Mouse (Mus musculus): ENCODE data around the gene Cldn19. TPM values are rescaled to one million over a fixed set of nuclear protein-coding genes. Genes with fewer than 3 reads are reported as not detected.

Gene Cldn19
- polyA plus RNA-seq (2015; fragmentation: Nextera tagmentation; extraction: Ambion mirVana) = 0.55 and 1.3 TPM in 2 replicates

GRCm38 (mm10) chr4:119255351-119255750 lies at the start of gene Cldn19:
Cldn19 (plus strand) TSS chr4:119255414.
- WGBS = 74% methylated on average over 12 of the region's 12 CpGs
- Histone ChIP-seq H3K36me3 (no peaks in the 10 kb centered on the region), H3K27me3 (no peaks in the 10 kb centered on the region), H3K9me3 (no peaks in the 10 kb centered on the region), H3K27ac (peak within 1 kb of the TSS; percentile 80), H3K4me2 (replicated peaks) (no peak within 1 kb of the TSS), H3K4me3 (replicated peaks) (no peak within 1 kb of the TSS), H3K4me1 (replicated peaks) (peaks cover 22% of the 10 kb centered on the region), H3K9ac (replicated peaks) (peak within 1 kb of the TSS; percentile 52)
- no peak for ATAC-seq

- H3K4me3 ChIP-seq (replicated peaks) = no peak overlapping the region
- H3K9ac ChIP-seq (replicated peaks) = no peak overlapping the region
- H3K9me3 ChIP-seq = no peaks in the 10 kb centered on the region
- 83% methylated on average over 8 of the region's 8 CpGs for WGBS
- H3K4me1 ChIP-seq (replicated peaks) = 0 out of 2 replicates have a peak, but pooled peaks cover 5% of the 10 kb centered on the region
- no peak for ATAC-seq
- H3K27me3 ChIP-seq = no peaks in the 10 kb centered on the region
- no peaks in the 10 kb centered on the region for H3K36me3 ChIP-seq
- no peak overlapping the region for H3K4me2 ChIP-seq (replicated peaks)
- H3K27ac ChIP-seq = no peak overlapping the region
These were observed 38.5 kb upstream of the Cldn19 start for GRCm38 (mm10) chr4:119216667-119217066.

GRCm38 (mm10) chr4:119218169-119218568 lies 37.0 kb upstream of the Cldn19 start, which contains the start of gene Tmem269:
Tmem269 (minus strand) TSS chr4:119218217.
- ATAC-seq = peak; percentile 25; the same call in 1 of the 2 replicates
- H3K27ac ChIP-seq = no peak within 1 kb of the TSS
- 9% methylated on average over 11 of the region's 11 CpGs for WGBS

GRCm38 (mm10) chr4:119223696-119224095 lies 31.5 kb upstream of the Cldn19 start:
- no peaks in the 10 kb centered on the region for H3K27me3 ChIP-seq
- peak; percentile 24; the same call in 1 of the 2 replicates for ATAC-seq
- no peak overlapping the region for H3K9ac ChIP-seq (replicated peaks)
- no peaks in the 10 kb centered on the region for H3K4me1 ChIP-seq (replicated peaks)
- peaks cover 59% of the 10 kb centered on the region for H3K36me3 ChIP-seq
- no peak overlapping the region for H3K4me3 ChIP-seq (replicated peaks)
- no peak overlapping the region for H3K27ac ChIP-seq
- no peaks in the 10 kb centered on the region for H3K9me3 ChIP-seq
- 88% methylated on average over 1 of the region's 1 CpGs for WGBS
- no peak overlapping the region for H3K4me2 ChIP-seq (replicated peaks)

More at GRCm38 (mm10) chr4:119218169-119218568, 37.0 kb upstream of the Cldn19 start, which contains the start of gene Tmem269:
- H3K36me3 ChIP-seq = 0 out of 2 replicates have a peak, but pooled peaks cover 9% of the 10 kb centered on the region
- H3K9ac ChIP-seq (replicated peaks) = no peak within 1 kb of the TSS
- no peaks in the 10 kb centered on the region for H3K27me3 ChIP-seq
- 0 out of 2 replicates have a peak, but pooled peaks cover 5% of the 10 kb centered on the region for H3K4me1 ChIP-seq (replicated peaks)
- no peak within 1 kb of the TSS for H3K4me2 ChIP-seq (replicated peaks)
- no peak within 1 kb of the TSS for H3K4me3 ChIP-seq (replicated peaks)
- H3K9me3 ChIP-seq = no peaks in the 10 kb centered on the region

- Histone ChIP-seq H3K4me3 (replicated peaks) (no peak overlapping the region), H3K9me3 (no peaks in the 10 kb centered on the region), H3K27ac (no peak overlapping the region), H3K36me3 (peaks cover 59% of the 10 kb centered on the region), H3K9ac (replicated peaks) (no peak overlapping the region), H3K4me1 (replicated peaks) (no peaks in the 10 kb centered on the region), H3K27me3 (no peaks in the 10 kb centered on the region), H3K4me2 (replicated peaks) (no peak overlapping the region)
- WGBS = 91% methylated on average over 3 of the region's 3 CpGs
- no peak for ATAC-seq
These were observed 30.7 kb upstream of the Cldn19 start for GRCm38 (mm10) chr4:119224534-119224933.

GRCm38 (mm10) chr4:119225719-119226118 lies 29.5 kb upstream of the Cldn19 start:
- no peaks in the 10 kb centered on the region for H3K9me3 ChIP-seq
- no peak overlapping the region for H3K9ac ChIP-seq (replicated peaks)
- H3K4me3 ChIP-seq (replicated peaks) = no peak overlapping the region
- peaks cover 59% of the 10 kb centered on the region for H3K36me3 ChIP-seq
- no peaks in the 10 kb centered on the region for H3K27me3 ChIP-seq
- H3K27ac ChIP-seq = no peak overlapping the region
- 95% methylated on average over 9 of the region's 9 CpGs for WGBS
- ATAC-seq = no peak
- no peak overlapping the region for H3K4me2 ChIP-seq (replicated peaks)
- H3K4me1 ChIP-seq (replicated peaks) = no peaks in the 10 kb centered on the region

- Histone ChIP-seq H3K4me3 (replicated peaks) (no peak overlapping the region), H3K27ac (no peak overlapping the region), H3K9ac (replicated peaks) (no peak overlapping the region), H3K36me3 (peaks cover 59% of the 10 kb centered on the region), H3K4me1 (replicated peaks) (peaks cover 6% of the 10 kb centered on the region), H3K9me3 (no peaks in the 10 kb centered on the region), H3K4me2 (replicated peaks) (no peak overlapping the region), H3K27me3 (no peaks in the 10 kb centered on the region)
- no peak for ATAC-seq
- WGBS = 94% methylated on average over 11 of the region's 11 CpGs
These were observed 28.5 kb upstream of the Cldn19 start for GRCm38 (mm10) chr4:119226751-119227150.

- WGBS = under 1% methylated on average over 71 of the region's 71 CpGs
- Histone ChIP-seq H3K4me3 (replicated peaks) (peak within 1 kb of the TSS; percentile 81), H3K9ac (replicated peaks) (peak within 1 kb of the TSS; percentile 85), H3K27me3 (no peaks in the 10 kb centered on the region), H3K27ac (peak within 1 kb of the TSS; percentile 65), H3K4me1 (replicated peaks) (peaks cover 19% of the 10 kb centered on the region), H3K36me3 (peaks cover 24% of the 10 kb centered on the region), H3K4me2 (replicated peaks) (peak within 1 kb of the TSS; percentile 92), H3K9me3 (no peaks in the 10 kb centered on the region)
- ATAC-seq = peak; percentile 93
These were observed 22.6 kb upstream of the Cldn19 start, which contains the start of the genes AU022252 and P3h1 for GRCm38 (mm10) chr4:119232410-119233255. AU022252 (minus strand) TSS chr4:119232712. P3h1 (plus strand) TSS chr4:119232915.

GRCm38 (mm10) chr4:119233256-119233901 lies 21.8 kb upstream of the Cldn19 start:
- under 1% methylated on average over 36 of the region's 36 CpGs for WGBS
- Histone ChIP-seq H3K27ac (peak overlapping the region; percentile 65), H3K9me3 (no peaks in the 10 kb centered on the region), H3K36me3 (peaks cover 20% of the 10 kb centered on the region), H3K4me3 (replicated peaks) (peak overlapping the region; percentile 81), H3K27me3 (no peaks in the 10 kb centered on the region), H3K4me2 (replicated peaks) (peak overlapping the region; percentile 92), H3K9ac (replicated peaks) (peak overlapping the region; percentile 85), H3K4me1 (replicated peaks) (peaks cover 19% of the 10 kb centered on the region)
- ATAC-seq = peak; percentile 4; the same call in 1 of the 2 replicates

- H3K36me3 ChIP-seq = peaks cover 19% of the 10 kb centered on the region
- no peak for ATAC-seq
- H3K4me1 ChIP-seq (replicated peaks) = peaks cover 23% of the 10 kb centered on the region
- H3K9me3 ChIP-seq = no peaks in the 10 kb centered on the region
- no peaks in the 10 kb centered on the region for H3K27me3 ChIP-seq
- H3K27ac ChIP-seq = no peak overlapping the region
- H3K4me2 ChIP-seq (replicated peaks) = peak overlapping the region; percentile 92
- peak overlapping the region; percentile 81 for H3K4me3 ChIP-seq (replicated peaks)
- WGBS = 91% methylated on average over 3 of the region's 3 CpGs
- H3K9ac ChIP-seq (replicated peaks) = no peak overlapping the region
These were observed 20.9 kb upstream of the Cldn19 start for GRCm38 (mm10) chr4:119234348-119234747.

- H3K27ac ChIP-seq = no peak overlapping the region
- peak; percentile 9; the same call in 1 of the 2 replicates for ATAC-seq
- no peak overlapping the region for H3K4me2 ChIP-seq (replicated peaks)
These were observed 16.6 kb upstream of the Cldn19 start for GRCm38 (mm10) chr4:119238661-119239060.

More at GRCm38 (mm10) chr4:119238661-119239060, 16.6 kb upstream of the Cldn19 start:
- Histone ChIP-seq H3K27me3 (no peaks in the 10 kb centered on the region), H3K36me3 (peaks cover 52% of the 10 kb centered on the region), H3K4me3 (replicated peaks) (no peak overlapping the region), H3K9ac (replicated peaks) (no peak overlapping the region), H3K4me1 (replicated peaks) (peaks cover 14% of the 10 kb centered on the region), H3K9me3 (no peaks in the 10 kb centered on the region)
- WGBS = 75% methylated on average over 3 of the region's 3 CpGs
